Mouse (Mus musculus) limb, embryonic 13.5 days (tissue): ENCODE measurements around the gene Ppa2. TPM values are rescaled to one million over a fixed set of nuclear protein-coding genes. Genes with fewer than 3 reads are reported as not detected.

Source experiments
- ATAC-seq: fragments of 200-750 bp; cut with Nextera tagmentation; 2 replicates; pipeline ENCODE4 v1.8.0; 2017; ENCODE audit warnings: low read depth, moderate number of reproducible peaks, moderate TSS enrichment; ENCODE audit not compliant: low FRiP score
- H3K27ac ChIP-seq: fragments of 300-500 bp; sonication (generic); 2 replicates; pipeline ENCODE4 v1.5.1; 2015; ENCODE audit warnings: inconsistent platforms, mild to moderate bottlenecking, moderate library complexity
- H3K27me3 ChIP-seq: fragments of 300-500 bp; sonication (generic); 2 replicates; pipeline ENCODE4 v1.6.1; 2015; ENCODE audit warnings: mild to moderate bottlenecking, inconsistent platforms
- H3K36me3 ChIP-seq: fragments of 300-500 bp; sonication (generic); 2 replicates; pipeline ENCODE4 v1.6.1; 2015; ENCODE audit warnings: inconsistent platforms, mild to moderate bottlenecking, moderate library complexity
- H3K4me1 ChIP-seq: fragments of 300-500 bp; sonication (generic); 2 replicates; pipeline ENCODE4 v1.6.1; 2015; ENCODE audit warnings: inconsistent platforms
- H3K4me2 ChIP-seq: fragments of 300-500 bp; sonication (generic); replicated peaks from 2 replicates; pipeline ENCODE4 v1.6.1; 2015; ENCODE audit warnings: inconsistent platforms, mild to moderate bottlenecking, moderate library complexity
- H3K4me3 ChIP-seq: fragments of 300-500 bp; sonication (generic); 2 replicates; pipeline ENCODE4 v1.5.1; 2015; ENCODE audit warnings: moderate library complexity, mild to moderate bottlenecking, inconsistent platforms
- H3K9ac ChIP-seq: fragments of 300-500 bp; sonication (generic); 2 replicates; pipeline ENCODE4 v1.6.1; 2015; ENCODE audit warnings: mild to moderate bottlenecking, inconsistent platforms
- H3K9me3 ChIP-seq: fragments of 300-500 bp; sonication (generic); 2 replicates; pipeline ENCODE4 v1.6.1; 2016; ENCODE audit warnings: inconsistent platforms
- WGBS: fragments of 180-500 bp; shearing (Covaris S2); methylation state at CpG from one replicate; pipeline ENCODE4 v1.1.7; 2015; 5-methylcytosine and 5-hydroxymethylcytosine counted together
- polyA plus RNA-seq: library from polyadenylated mRNA; unstranded; fragments of >200 nt; fragmentation: Nextera tagmentation; extraction: Ambion mirVana; gene quantifications from 2 replicates; pipeline ENCODE4 v1.2.1, GENCODE M21; 2015

The Ppa2 gene
- polyA plus RNA-seq, 1 experiment from 2014 or later = 86.6 TPM

DNA sequence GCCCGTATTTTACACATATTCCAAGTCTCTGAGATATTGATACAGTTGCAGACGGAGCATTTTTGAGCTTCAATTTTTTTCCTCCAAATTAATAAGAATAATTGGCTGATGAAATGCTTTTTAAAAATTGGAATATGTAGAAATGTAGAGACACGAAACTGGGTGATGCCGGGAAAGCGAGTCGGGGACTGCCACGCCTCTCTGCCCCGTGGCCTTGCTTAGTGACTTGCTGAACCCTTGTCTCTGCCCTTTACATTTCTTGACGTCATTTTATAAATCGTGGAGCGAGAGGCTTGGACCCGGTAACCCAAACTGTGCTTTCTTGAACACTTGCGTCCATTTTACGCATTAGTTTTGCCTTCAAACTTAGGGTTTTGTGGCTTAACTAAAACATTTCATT is 5.1 kb downstream of the Ppa2 start:
- H3K9ac ChIP-seq = no peak overlapping the region
- no peaks in the 10 kb centered on the region for H3K36me3 ChIP-seq
- H3K9me3 ChIP-seq = no peaks in the 10 kb centered on the region
- peaks cover 10% of the 10 kb centered on the region; the same call in 1 of the 2 replicates for H3K4me1 ChIP-seq
- no peak for ATAC-seq
- WGBS = 94% methylated on average over 14 of the region's 14 CpGs
- H3K27ac ChIP-seq = no peak overlapping the region
- no peaks in the 10 kb centered on the region for H3K27me3 ChIP-seq
- H3K4me2 ChIP-seq = no peak overlapping the region
- H3K4me3 ChIP-seq = no peak overlapping the region

DNA sequence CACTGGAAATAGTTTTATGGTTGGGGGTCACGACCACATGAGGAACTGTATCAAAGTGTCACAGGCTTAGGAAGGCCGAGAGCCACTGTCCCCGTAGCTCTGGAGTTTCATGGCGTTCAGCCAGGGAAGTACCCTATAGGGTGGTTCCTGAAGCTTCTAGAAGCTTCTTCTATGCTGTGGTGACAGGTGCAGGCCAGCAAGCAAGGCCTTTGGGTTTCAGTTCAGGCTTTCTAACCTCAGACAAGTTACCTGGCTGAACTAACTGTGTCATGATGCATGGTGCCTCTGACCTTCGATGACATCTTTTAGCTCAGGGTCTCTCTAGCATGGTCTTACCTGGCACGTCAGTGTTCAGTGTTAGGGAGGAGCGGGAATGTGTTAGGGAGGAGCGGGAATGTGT is 5.7 kb downstream of the Ppa2 start:
- Histone ChIP-seq H3K4me2 (no peak overlapping the region), H3K9me3 (no peaks in the 10 kb centered on the region), H3K4me1 (peaks cover 10% of the 10 kb centered on the region; the same call in 1 of the 2 replicates), H3K4me3 (no peak overlapping the region), H3K27me3 (no peaks in the 10 kb centered on the region), H3K9ac (no peak overlapping the region), H3K27ac (no peak overlapping the region), H3K36me3 (no peaks in the 10 kb centered on the region)
- no peak for ATAC-seq
- WGBS = 90% methylated on average over 8 of the region's 8 CpGs

DNA sequence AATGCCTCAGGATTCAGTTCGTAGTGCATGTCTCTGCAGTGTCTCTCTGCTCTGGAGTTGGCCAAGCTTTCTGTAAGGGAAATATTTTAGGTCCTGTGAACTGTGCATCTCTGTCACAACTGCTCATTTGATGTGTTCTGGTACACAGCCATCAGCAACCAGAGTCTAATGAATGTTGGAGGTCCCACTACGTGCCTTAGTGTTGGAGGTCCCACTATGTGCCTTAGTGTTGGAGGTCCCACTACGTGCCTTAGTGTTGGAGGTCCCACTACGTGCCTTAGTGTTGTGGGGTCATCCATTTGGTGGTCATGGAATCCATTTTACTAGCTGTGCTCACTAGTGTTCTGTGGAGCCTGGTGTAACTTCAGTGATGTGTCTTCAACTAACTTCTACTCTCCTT is 7.9 kb downstream of the Ppa2 start:
- 94% methylated on average over 4 of the region's 4 CpGs for WGBS
- ATAC-seq = no peak
- Histone ChIP-seq H3K36me3 (peaks cover 9% of the 10 kb centered on the region), H3K4me3 (no peak overlapping the region), H3K4me1 (peaks cover 8% of the 10 kb centered on the region; the same call in 1 of the 2 replicates), H3K9me3 (no peaks in the 10 kb centered on the region), H3K27me3 (no peaks in the 10 kb centered on the region), H3K9ac (no peak overlapping the region), H3K27ac (no peak overlapping the region), H3K4me2 (no peak overlapping the region)

DNA sequence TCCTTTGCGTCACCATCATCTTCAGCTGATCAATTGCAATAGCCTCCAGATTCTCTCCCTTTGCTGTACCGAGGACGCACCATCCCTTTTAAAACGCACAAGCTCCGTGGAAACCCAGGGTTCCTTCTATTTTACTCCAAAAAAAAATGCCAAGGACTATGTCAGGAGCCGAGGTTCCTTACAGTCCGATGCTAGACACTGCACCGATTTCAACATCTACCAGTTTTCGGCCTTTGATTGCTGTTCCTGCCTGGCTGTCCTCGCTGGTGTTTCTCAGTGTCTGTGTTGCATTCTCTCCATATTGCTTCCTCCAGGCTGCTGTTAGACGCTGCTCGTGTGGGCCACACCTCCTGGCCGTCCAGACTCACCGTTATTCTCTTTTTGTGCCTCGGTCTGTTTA is 8.7 kb downstream of the Ppa2 start:
- H3K4me2 ChIP-seq = no peak overlapping the region
- H3K9me3 ChIP-seq = no peaks in the 10 kb centered on the region
- H3K4me1 ChIP-seq = peaks cover 8% of the 10 kb centered on the region; the same call in 1 of the 2 replicates
- no peaks in the 10 kb centered on the region for H3K27me3 ChIP-seq
- H3K9ac ChIP-seq = no peak overlapping the region
- H3K4me3 ChIP-seq = no peak overlapping the region
- H3K36me3 ChIP-seq = peaks cover 9% of the 10 kb centered on the region
- 77% methylated on average over 15 of the region's 15 CpGs for whole genome bisulfite sequencing
- H3K27ac ChIP-seq = no peak overlapping the region
- ATAC-seq = no peak

DNA sequence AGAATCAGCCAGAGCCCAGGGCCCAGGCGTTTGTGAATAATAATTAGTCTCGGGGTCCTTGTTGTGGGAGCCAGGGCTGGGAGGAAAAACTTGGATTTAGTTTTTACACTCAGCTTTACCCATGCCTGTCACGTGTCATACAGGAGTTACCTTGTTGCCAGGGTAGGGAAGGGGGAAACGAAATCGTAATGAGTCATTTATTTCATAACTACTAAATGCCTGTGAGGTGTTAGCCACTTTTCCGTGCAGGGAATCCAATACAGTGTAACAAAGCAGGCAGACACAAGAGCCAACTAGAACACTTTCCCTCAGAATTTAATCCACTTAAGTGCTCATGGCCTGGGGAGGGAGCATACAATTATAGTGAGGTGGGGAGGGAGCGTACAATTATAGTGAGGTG is 9.9 kb downstream of the Ppa2 start:
- Histone ChIP-seq H3K4me1 (peaks cover 8% of the 10 kb centered on the region; the same call in 1 of the 2 replicates), H3K27me3 (no peaks in the 10 kb centered on the region), H3K9ac (no peak overlapping the region), H3K4me2 (no peak overlapping the region), H3K27ac (no peak overlapping the region), H3K4me3 (no peak overlapping the region), H3K36me3 (peaks cover 14% of the 10 kb centered on the region), H3K9me3 (no peaks in the 10 kb centered on the region)
- WGBS = 76% methylated on average over 7 of the region's 7 CpGs
- ATAC-seq = peak; percentile 17; the same call in 1 of the 2 replicates

DNA sequence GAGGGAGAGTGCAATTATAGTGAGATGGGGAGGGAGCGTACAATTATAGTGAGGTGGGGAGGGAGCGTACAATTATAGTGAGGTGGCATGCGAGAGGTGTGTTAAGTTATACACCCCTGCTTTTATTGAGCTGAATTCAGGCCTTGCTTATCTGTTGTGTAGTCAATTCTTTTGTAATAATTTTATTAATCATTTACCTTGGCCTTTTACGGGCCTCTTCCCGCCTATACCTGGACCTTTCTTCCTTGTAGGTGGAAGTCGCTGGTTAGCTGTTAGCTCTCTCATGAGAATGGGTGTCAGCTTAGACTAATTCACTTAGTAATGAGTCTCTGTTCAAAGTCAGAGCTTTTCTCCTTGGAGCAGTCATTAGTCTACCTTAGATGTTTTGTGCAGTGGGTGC is 10.4 kb downstream of the Ppa2 start:
- no peak overlapping the region for H3K9ac ChIP-seq
- ATAC-seq = no peak
- H3K27me3 ChIP-seq = no peaks in the 10 kb centered on the region
- H3K9me3 ChIP-seq = no peaks in the 10 kb centered on the region
- H3K4me1 ChIP-seq = peaks cover 8% of the 10 kb centered on the region; the same call in 1 of the 2 replicates
- peaks cover 14% of the 10 kb centered on the region for H3K36me3 ChIP-seq
- H3K27ac ChIP-seq = no peak overlapping the region
- H3K4me3 ChIP-seq = no peak overlapping the region
- H3K4me2 ChIP-seq = no peak overlapping the region
- WGBS = 95% methylated on average over 6 of the region's 6 CpGs

DNA sequence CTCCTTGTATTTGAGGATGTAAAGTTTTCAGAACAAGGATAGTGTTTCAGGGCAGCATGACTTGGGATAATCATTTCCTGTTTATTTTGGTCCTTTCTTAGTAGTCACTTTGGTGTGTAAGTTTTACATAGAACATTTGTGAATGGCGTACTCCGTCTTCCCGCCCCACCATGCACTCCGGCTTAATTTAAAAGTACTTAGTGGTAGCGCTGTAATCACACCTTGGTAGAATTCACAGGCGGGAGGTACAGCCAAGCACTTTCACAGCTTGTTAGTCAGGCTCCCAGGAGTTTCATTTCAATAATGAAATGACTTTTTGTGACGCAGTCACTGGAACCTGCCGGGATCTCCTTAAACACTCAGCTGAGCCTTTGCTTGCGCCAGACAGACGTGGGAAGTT is 12.0 kb downstream of the Ppa2 start:
- 0 out of 2 replicates have a peak, but pooled peaks have one; percentile 35 for ATAC-seq
- H3K36me3 ChIP-seq = peaks cover 17% of the 10 kb centered on the region
- peaks cover 8% of the 10 kb centered on the region; the same call in 1 of the 2 replicates for H3K4me1 ChIP-seq
- no peaks in the 10 kb centered on the region for H3K27me3 ChIP-seq
- no peaks in the 10 kb centered on the region for H3K9me3 ChIP-seq
- H3K9ac ChIP-seq = no peak overlapping the region
- no peak overlapping the region for H3K4me2 ChIP-seq
- no peak overlapping the region for H3K27ac ChIP-seq
- H3K4me3 ChIP-seq = no peak overlapping the region
- WGBS = 62% methylated on average over 10 of the region's 10 CpGs

DNA sequence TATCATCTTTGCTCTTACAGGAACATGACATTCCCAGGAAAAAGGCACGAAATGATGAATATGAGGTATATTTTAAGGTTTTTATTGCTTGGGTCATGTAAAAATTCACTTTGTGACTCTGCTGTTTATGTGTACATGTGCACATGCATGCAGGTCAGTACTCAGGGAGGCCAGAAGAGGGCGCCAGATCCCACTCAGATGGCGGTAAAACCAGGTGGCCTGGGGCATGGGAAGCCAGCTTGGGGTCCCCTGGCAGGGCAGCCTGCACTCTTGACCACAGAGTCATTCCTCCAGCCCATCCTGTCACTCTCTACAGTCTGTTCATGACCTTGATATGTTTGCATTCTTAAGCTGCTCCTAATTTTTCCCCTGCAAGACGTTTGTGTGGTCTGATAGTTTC is 12.6 kb downstream of the Ppa2 start:
- H3K4me2 ChIP-seq = no peak overlapping the region
- ATAC-seq = no peak
- 83% methylated on average over 4 of the region's 4 CpGs for WGBS

DNA sequence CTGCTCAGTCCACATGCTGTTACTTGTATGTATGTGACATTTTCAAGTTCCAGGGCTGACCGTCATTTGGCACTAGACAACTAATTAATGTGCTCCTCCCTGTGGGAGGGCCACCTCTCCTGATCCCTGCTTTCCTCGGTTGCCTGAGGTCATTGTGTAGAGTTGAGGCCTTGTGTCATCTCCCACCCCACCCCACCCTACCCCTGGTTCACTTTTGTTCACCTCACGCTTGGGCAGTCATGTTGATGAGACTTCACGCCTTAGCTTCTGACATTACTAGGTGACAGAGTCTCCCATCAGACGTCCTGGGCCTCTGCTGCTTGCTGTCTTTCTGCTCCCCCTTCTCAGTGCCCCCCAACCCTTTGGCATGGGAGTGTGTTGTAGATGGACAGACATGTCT is 15.2 kb downstream of the Ppa2 start:
- Histone ChIP-seq H3K4me2 (no peak overlapping the region), H3K36me3 (peaks cover 29% of the 10 kb centered on the region), H3K27ac (no peak overlapping the region), H3K4me1 (0 out of 2 replicates have a peak, but pooled peaks cover 3% of the 10 kb centered on the region), H3K4me3 (no peak overlapping the region), H3K9ac (no peak overlapping the region), H3K9me3 (no peaks in the 10 kb centered on the region), H3K27me3 (no peaks in the 10 kb centered on the region)
- WGBS = 66% methylated on average over 5 of the region's 5 CpGs
- ATAC-seq = no peak

More for the DNA sequence above, 12.6 kb downstream of the Ppa2 start:
- Histone ChIP-seq H3K27ac (no peak overlapping the region), H3K4me3 (no peak overlapping the region), H3K9me3 (no peaks in the 10 kb centered on the region), H3K27me3 (no peaks in the 10 kb centered on the region), H3K9ac (no peak overlapping the region), H3K4me1 (peaks cover 8% of the 10 kb centered on the region; the same call in 1 of the 2 replicates), H3K36me3 (peaks cover 23% of the 10 kb centered on the region)

DNA sequence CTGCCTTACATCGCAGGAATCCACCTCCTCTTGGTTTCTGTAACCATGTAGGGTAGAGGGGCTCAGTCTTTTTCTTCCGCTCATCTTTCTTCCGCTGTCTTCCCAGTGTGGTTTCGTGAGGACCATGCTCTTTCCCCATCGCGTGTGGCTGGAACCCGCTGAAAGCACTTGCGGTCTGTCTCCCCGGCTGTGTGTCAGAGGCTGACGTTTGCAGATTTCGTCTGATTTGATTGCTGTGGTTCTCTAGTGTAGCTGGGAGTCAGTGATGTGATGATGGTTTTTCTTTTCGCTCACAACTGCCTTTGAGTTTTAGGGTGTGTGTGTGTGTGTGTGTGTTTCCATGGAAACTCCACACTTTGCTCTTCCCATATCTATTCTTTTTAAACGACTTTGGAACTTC is 18.6 kb downstream of the Ppa2 start:
- H3K4me2 ChIP-seq = no peak overlapping the region
- H3K4me3 ChIP-seq = no peak overlapping the region
- no peak overlapping the region for H3K27ac ChIP-seq
- no peaks in the 10 kb centered on the region for H3K27me3 ChIP-seq
- 93% methylated on average over 13 of the region's 13 CpGs for WGBS
- ATAC-seq = no peak
- no peak overlapping the region for H3K9ac ChIP-seq
- no peaks in the 10 kb centered on the region for H3K9me3 ChIP-seq
- no peaks in the 10 kb centered on the region for H3K4me1 ChIP-seq
- peaks cover 40% of the 10 kb centered on the region for H3K36me3 ChIP-seq

DNA sequence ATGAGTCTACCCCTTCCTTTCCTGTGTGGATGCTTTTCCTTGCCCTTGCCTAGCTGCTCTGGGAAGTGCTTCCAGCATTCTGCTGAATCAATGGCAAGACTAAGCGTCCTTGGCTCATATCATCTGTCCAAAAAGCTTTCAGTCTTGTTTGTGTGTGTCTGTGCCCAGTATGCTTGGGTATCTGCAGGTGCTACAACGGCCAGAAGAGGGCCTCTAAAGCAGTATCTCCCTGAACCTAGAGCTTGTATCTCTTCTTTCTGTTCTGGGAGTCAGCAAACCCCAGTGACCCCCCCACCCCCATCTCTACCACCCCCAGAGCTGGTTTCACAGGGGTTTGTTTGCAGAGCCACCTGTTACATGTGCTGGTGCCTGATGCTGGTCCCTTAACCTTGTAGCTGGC is 19.5 kb downstream of the Ppa2 start:
- no peak for ATAC-seq
- no peak overlapping the region for H3K4me3 ChIP-seq
- no peaks in the 10 kb centered on the region for H3K4me1 ChIP-seq
- H3K27me3 ChIP-seq = no peaks in the 10 kb centered on the region
- H3K27ac ChIP-seq = no peak overlapping the region
- 80% methylated on average over 2 of the region's 2 CpGs for WGBS
- no peak overlapping the region for H3K4me2 ChIP-seq
- H3K9ac ChIP-seq = no peak overlapping the region
- peaks cover 39% of the 10 kb centered on the region for H3K36me3 ChIP-seq
- H3K9me3 ChIP-seq = no peaks in the 10 kb centered on the region

DNA sequence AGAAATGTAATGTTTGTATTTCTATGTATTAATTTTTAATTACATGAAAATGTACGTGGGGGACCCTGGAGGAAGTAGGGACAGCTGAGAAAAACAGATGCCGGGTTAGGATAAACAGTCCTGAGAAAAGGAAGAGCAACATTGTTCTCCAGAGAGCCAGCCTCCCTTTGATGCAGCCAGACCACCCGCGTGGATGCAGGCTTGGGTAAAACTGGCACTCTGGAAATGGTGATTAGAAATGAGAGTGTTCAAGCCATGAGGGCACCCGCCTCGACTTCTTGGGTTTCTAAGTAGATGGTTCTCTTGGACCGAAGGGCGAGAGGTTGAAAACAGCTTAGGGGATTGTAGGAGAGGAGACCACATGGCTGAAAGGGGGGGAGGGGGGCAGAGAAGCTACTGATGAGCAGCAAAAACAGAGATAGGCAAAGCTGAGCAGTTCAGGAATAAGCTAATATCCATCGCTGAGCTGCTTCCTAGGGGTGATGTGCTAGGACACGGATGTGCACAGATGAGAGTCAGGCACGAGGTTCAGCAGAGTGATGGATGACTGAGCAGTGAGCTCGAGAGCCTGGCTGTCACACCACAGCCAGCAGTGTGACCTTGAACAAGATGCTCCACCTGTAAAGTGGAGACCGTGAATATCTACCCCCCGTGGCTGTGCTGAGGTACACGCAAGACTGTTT is 21.4 kb downstream of the Ppa2 start:
- no peaks in the 10 kb centered on the region for H3K9me3 ChIP-seq
- ATAC-seq = no peak
- WGBS = 65% methylated on average over 15 of the region's 15 CpGs
- H3K27me3 ChIP-seq = no peaks in the 10 kb centered on the region
- H3K4me1 ChIP-seq = no peaks in the 10 kb centered on the region
- no peak overlapping the region for H3K4me2 ChIP-seq
- peaks cover 43% of the 10 kb centered on the region for H3K36me3 ChIP-seq
- no peak overlapping the region for H3K27ac ChIP-seq
- no peak overlapping the region for H3K9ac ChIP-seq
- H3K4me3 ChIP-seq = no peak overlapping the region

DNA sequence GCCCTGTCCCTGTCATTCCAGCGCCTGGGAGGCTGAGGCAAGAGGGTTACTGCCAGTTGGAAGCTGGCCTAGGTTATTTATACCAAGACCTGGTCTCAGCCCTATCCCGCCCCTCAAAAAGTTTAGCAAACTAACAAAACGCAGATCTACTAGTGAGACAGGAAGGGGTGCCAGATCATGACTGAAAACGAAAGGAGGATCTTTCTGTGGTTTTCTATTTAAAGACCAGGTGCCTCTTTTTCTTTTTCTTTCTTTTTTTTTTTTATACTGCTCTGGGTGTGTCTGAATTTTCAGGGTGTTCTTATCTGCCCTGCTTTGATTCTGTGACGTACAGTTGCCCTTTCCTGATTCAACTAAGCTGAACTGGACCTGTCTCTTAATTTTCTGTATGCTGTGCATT is 22.4 kb downstream of the Ppa2 start:
- Histone ChIP-seq H3K27me3 (no peaks in the 10 kb centered on the region), H3K4me2 (no peak overlapping the region), H3K9me3 (no peaks in the 10 kb centered on the region), H3K36me3 (peaks cover 39% of the 10 kb centered on the region), H3K9ac (no peak overlapping the region), H3K4me1 (no peaks in the 10 kb centered on the region), H3K4me3 (no peak overlapping the region), H3K27ac (no peak overlapping the region)
- WGBS = 91% methylated on average over 5 of the region's 5 CpGs
- no peak for ATAC-seq
